Comparison of ENCODE assay signal across 9 mouse cellular contexts in the genomic region with DNA sequence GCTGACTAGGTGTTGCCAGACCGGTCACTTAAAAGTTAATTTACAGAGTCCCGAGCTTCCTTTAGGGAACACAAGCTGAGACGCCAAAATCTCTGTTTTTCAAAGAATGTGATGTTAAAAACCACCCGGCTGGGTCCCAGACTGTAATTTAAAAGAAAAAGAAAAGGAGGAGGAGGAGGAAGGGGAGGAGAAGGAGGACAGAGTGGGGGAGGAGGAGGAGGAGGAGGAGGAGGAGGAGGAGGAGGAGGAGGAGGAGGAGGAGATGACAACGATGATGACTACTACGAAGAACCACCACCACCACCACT. TPM values are rescaled to one million over a fixed set of nuclear protein-coding genes. Genes with fewer than 3 reads are reported as not detected.
A peak's percentile ranks its signal among the peaks of the same experiment; 100 is the strongest.
DNase-seq lines count a peak whose midpoint lies in the region; ATAC-seq and TF ChIP-seq lines count a peak whose summit lies in the region.
"Had no signal": no experiment of that assay in that cellular context is flagged by ENCODE, and none has a peak within 500 bp of the region (broad histone marks: within the 10 kb centered on the region; RNA-seq: fewer than 3 reads in every experiment).

No protein-coding gene starts in this region.

- no peak for TF ChIP-seq POLR2A in kidney, adult 2 months (IDR thresholded peaks at IDR 0.05; ENCODE audit: low read depth, low read length)

- no peak overlapping the region for H3K27ac ChIP-seq in kidney, adult 2 months (ENCODE audit: insufficient read depth, low read depth, low read length)
- peak overlapping the region; percentile 88 for H3K27ac ChIP-seq in embryonic facial prominence, embryonic 14.5 days (replicated peaks; ENCODE audit: low read depth, low read length)
- H3K27ac ChIP-seq in hindbrain, embryonic 13.5 days = no peak overlapping the region
- H3K27ac ChIP-seq in midbrain, embryonic 15.5 days = no peak overlapping the region

- 0 out of 2 replicates have a peak, but pooled peaks have one; percentile 1 for ATAC-seq in embryonic facial prominence, embryonic 14.5 days (ENCODE audit: low read depth)
- ATAC-seq in hindbrain, embryonic 13.5 days (ENCODE audit: low FRiP score) = no peak
- no peak for ATAC-seq in midbrain, embryonic 15.5 days (replicated peaks)

- DNase-seq in kidney, adult 2 months = no peak
- DNase-seq in kidney, adult 11 months = no peak
- no peak for DNase-seq in embryonic facial prominence, embryonic 14.5 days (ENCODE audit: low spot score)
- no peak for DNase-seq in urinary bladder, adult 2 months (ENCODE audit: low spot score)
- DNase-seq in cerebellum, adult 8-10 months = no peak
- DNase-seq in kidney, postnatal 25 days = no peak

- H3K4me2 ChIP-seq in embryonic facial prominence, embryonic 14.5 days (ENCODE audit: low read depth, low read length) = peak overlapping the region; percentile 48
- H3K4me2 ChIP-seq in hindbrain, embryonic 13.5 days = peak overlapping the region; percentile 39
- H3K4me2 ChIP-seq in midbrain, embryonic 15.5 days = peak overlapping the region; percentile 47

- H3K27me3 ChIP-seq in kidney, adult 2 months (replicated peaks; ENCODE audit: control insufficient read depth, insufficient read depth, low read length) = no peaks in the 10 kb centered on the region
- no peaks in the 10 kb centered on the region for H3K27me3 ChIP-seq in embryonic facial prominence, embryonic 14.5 days (replicated peaks; ENCODE audit: control insufficient read depth, insufficient read depth, low read length)
- H3K27me3 ChIP-seq in hindbrain, embryonic 13.5 days = no peaks in the 10 kb centered on the region
- no peaks in the 10 kb centered on the region for H3K27me3 ChIP-seq in midbrain, embryonic 15.5 days (replicated peaks)

- H3K9me3 ChIP-seq in embryonic facial prominence, embryonic 14.5 days (ENCODE audit: control insufficient read depth, low read length) = peaks cover 9% of the 10 kb centered on the region
- H3K9me3 ChIP-seq in hindbrain, embryonic 13.5 days = no peaks in the 10 kb centered on the region; the same call in 1 of the 2 replicates
- no peaks in the 10 kb centered on the region for H3K9me3 ChIP-seq in midbrain, embryonic 15.5 days

- peaks cover 2% of the 10 kb centered on the region; the same call in 1 of the 2 replicates for H3K4me1 ChIP-seq in kidney, adult 2 months (ENCODE audit: control insufficient read depth, insufficient read depth, low read length)
- H3K4me1 ChIP-seq in embryonic facial prominence, embryonic 14.5 days (ENCODE audit: control insufficient read depth, insufficient read depth, low read length) = 0 out of 2 replicates have a peak, but pooled peaks cover 3% of the 10 kb centered on the region
- 0 out of 2 replicates have a peak, but pooled peaks cover 3% of the 10 kb centered on the region for H3K4me1 ChIP-seq in hindbrain, embryonic 13.5 days (replicated peaks)
- H3K4me1 ChIP-seq in midbrain, embryonic 15.5 days = peaks cover 5% of the 10 kb centered on the region

- H3K4me3 ChIP-seq in kidney, adult 2 months (ENCODE audit: insufficient read depth, low read depth, low read length) = peak overlapping the region; percentile 33
- H3K4me3 ChIP-seq in embryonic facial prominence, embryonic 14.5 days (ENCODE audit: low read depth, low read length) = peak overlapping the region; percentile 18; the same call in 1 of the 2 replicates
- H3K4me3 ChIP-seq in hindbrain, embryonic 13.5 days = peak overlapping the region; percentile 27
- H3K4me3 ChIP-seq in midbrain, embryonic 15.5 days = peak overlapping the region; percentile 36

- 11% methylated on average over 6 of the region's 6 CpGs for WGBS in kidney, adult 2 months
- 9% methylated on average over 6 of the region's 6 CpGs for WGBS in embryonic facial prominence, embryonic 14.5 days
- whole genome bisulfite sequencing in hindbrain, embryonic 13.5 days = 21% methylated on average over 6 of the region's 6 CpGs
- 29% methylated on average over 6 of the region's 6 CpGs for WGBS in midbrain, embryonic 15.5 days

- no peaks in the 10 kb centered on the region for H3K36me3 ChIP-seq in kidney, adult 2 months (ENCODE audit: control insufficient read depth, insufficient read depth, low read length)
- no peaks in the 10 kb centered on the region for H3K36me3 ChIP-seq in embryonic facial prominence, embryonic 14.5 days (ENCODE audit: control insufficient read depth, insufficient read depth, low read length)
- H3K36me3 ChIP-seq in hindbrain, embryonic 13.5 days = no peaks in the 10 kb centered on the region
- no peaks in the 10 kb centered on the region for H3K36me3 ChIP-seq in midbrain, embryonic 15.5 days (replicated peaks)

- TF ChIP-seq CTCF in kidney, adult 2 months (conservative IDR thresholded peaks at IDR 0.05; ENCODE audit: insufficient read depth, insufficient read length, low read depth, low read length) = no peak

- no peak overlapping the region for H3K9ac ChIP-seq in embryonic facial prominence, embryonic 14.5 days (ENCODE audit: low read depth, low read length)
- no peak overlapping the region for H3K9ac ChIP-seq in hindbrain, embryonic 13.5 days
- H3K9ac ChIP-seq in midbrain, embryonic 15.5 days = no peak overlapping the region; the same call in 1 of the 2 replicates
- H3K9ac ChIP-seq: liver, postnatal 0 days had no signal

RNA-seq across cellular contexts. Expression of a gene that starts 30.3 kb away (rescaled TPM):
- polyA plus RNA-seq in kidney, adult 2 months (2012; rRNA removed) = 0.14 TPM in 1 of 2 replicates, not detected in the other
- polyA plus RNA-seq in embryonic facial prominence, embryonic 14.5 days (2014; fragmentation: Nextera tagmentation; extraction: Ambion mirVana) = 0.58 TPM in 1 of 2 replicates, not detected in the other
- 0.32 TPM in 1 of 2 replicates, not detected in the other for polyA plus RNA-seq in hindbrain, embryonic 13.5 days (2015; fragmentation: Nextera tagmentation; extraction: Ambion mirVana)
- polyA plus RNA-seq in midbrain, embryonic 15.5 days (2015; fragmentation: Nextera tagmentation; extraction: Ambion mirVana) = not detected in 2 replicates
- 0.10 and 0.28 TPM in 2 replicates for polyA plus RNA-seq in urinary bladder, adult 2 months (2012; rRNA removed)
- polyA plus RNA-seq: liver, postnatal 0 days had no signal

RNA-seq across cellular contexts. Expression of a gene that starts 41.4 kb away (rescaled TPM):
- 21.3 and 26.1 TPM in 2 replicates for polyA plus RNA-seq in kidney, adult 2 months (2012; rRNA removed)
- 74.2 and 82.0 TPM in 2 replicates for polyA plus RNA-seq in embryonic facial prominence, embryonic 14.5 days (2014; fragmentation: Nextera tagmentation; extraction: Ambion mirVana)
- 56.7 and 58.6 TPM in 2 replicates for polyA plus RNA-seq in hindbrain, embryonic 13.5 days (2015; fragmentation: Nextera tagmentation; extraction: Ambion mirVana)
- polyA plus RNA-seq in midbrain, embryonic 15.5 days (2015; fragmentation: Nextera tagmentation; extraction: Ambion mirVana) = 56.9 and 58.7 TPM in 2 replicates
- 44.5 and 51.3 TPM in 2 replicates for polyA plus RNA-seq in urinary bladder, adult 2 months (2012; rRNA removed)
